Mouse (Mus musculus): Measurements from ENCODE around the gene 4933407L21Rik.

GRCm38 (mm10) chr1:85973468-85973877 is 45.2 kb downstream of the 4933407L21Rik start:
- TF ChIP-seq POLR2A (IDR thresholded peaks at IDR 0.05; ENCODE audit: low read depth, low read length) (peak; percentile 41; the same call in 1 of the 2 replicates), EP300 (IDR thresholded peaks at IDR 0.05; ENCODE audit: low read length) (peak; percentile 93), POLR2AphosphoS2 (IDR thresholded peaks at IDR 0.05; ENCODE audit: low read depth, low read length) (peak; percentile 16; the same call in 1 of the 2 replicates), HCFC1 (IDR thresholded peaks at IDR 0.05; ENCODE audit: low read depth, low read length) (peak; percentile 33; the same call in 1 of the 2 replicates), USF1 (IDR thresholded peaks at IDR 0.05; ENCODE audit: low read depth, low read length) (no peak), CTCF (conservative IDR thresholded peaks at IDR 0.05 in 1 of 2, IDR thresholded peaks at IDR 0.05 in 1 of 2; ENCODE audit: low read depth in 2 of 2, low read length in 2 of 2) (no peak), ELF1 (IDR thresholded peaks at IDR 0.05; ENCODE audit: low read depth, low read length) (no peak)
